Mouse (Mus musculus) E14TG2a.4 (cell line): Measurements from ENCODE around the gene Eng.

Experiments used
- CTCF ChIP-seq: conservative IDR thresholded peaks from 2 replicates; pipeline ENCODE4 v1.5.1; 2014; ENCODE audit warnings: low read length
- POU5F1 ChIP-seq: IDR thresholded peaks from 2 replicates; pipeline ENCODE4 v1.6.1; 2014; ENCODE audit warnings: low read length, borderline replicate concordance

- TF ChIP-seq CTCF (no peak), POU5F1 (no peak)
Measured at GRCm38 (mm10) chr2:32634277-32635105, 11.9 kb upstream of the Eng start.
